Mouse (Mus musculus) MEL (cell line): ENCODE data around the gene G0s2.

Source experiments
- BHLHE40 ChIP-seq: IDR thresholded peaks from 2 replicates; pipeline ENCODE4 v1.6.1; 2012; ENCODE audit warnings: low read depth, mild to moderate bottlenecking, inconsistent platforms, low read length, improper control_type of control experiment, borderline replicate concordance
- CHD1 ChIP-seq: IDR thresholded peaks from 2 replicates; pipeline ENCODE4 v1.6.1; 2012; ENCODE audit warnings: low read depth, mild to moderate bottlenecking, inconsistent platforms, low read length, improper control_type of control experiment
- CTCF ChIP-seq, 3 experiments: IDR thresholded peaks in 2 of 3; conservative IDR thresholded peaks in 1 of 3; 2 replicates each; pipeline ENCODE4 v1.5.1; 2011 to 2012; ENCODE audit warnings: low read length in 3 of 3, low read depth in 2 of 3, mild to moderate bottlenecking in 2 of 3, improper control_type of control experiment in 1 of 3, inconsistent platforms in 1 of 3, mixed read lengths in 1 of 3, moderate library complexity in 1 of 3; ENCODE audit not compliant: control insufficient read depth in 1 of 3, insufficient read depth in 1 of 3, poor library complexity in 1 of 3, severe bottlenecking in 1 of 3
- E2F4 ChIP-seq: IDR thresholded peaks from 2 replicates; pipeline ENCODE4 v1.6.1; 2011; ENCODE audit warnings: low read depth, low read length, improper control_type of control experiment, borderline replicate concordance
- EP300 ChIP-seq, 2 experiments: IDR thresholded peaks; 2 replicates each; pipeline ENCODE4 v1.6.1; 2011; ENCODE audit warnings: improper control_type of control experiment in 2 of 2, low read length in 2 of 2, low read depth in 1 of 2, mild to moderate bottlenecking in 1 of 2
- MAX ChIP-seq: IDR thresholded peaks from 2 replicates; pipeline ENCODE4 v1.6.1; 2011; ENCODE audit warnings: low read length, improper control_type of control experiment
- MXI1 ChIP-seq: IDR thresholded peaks from 2 replicates; pipeline ENCODE4 v1.6.1; 2011; ENCODE audit warnings: mild to moderate bottlenecking, low read depth, low read length, improper control_type of control experiment
- MYC ChIP-seq: IDR thresholded peaks from 2 replicates; pipeline ENCODE4 v1.6.1; 2011; ENCODE audit warnings: low read depth, mild to moderate bottlenecking, low read length, improper control_type of control experiment, moderate library complexity
- POLR2A ChIP-seq, 2 experiments: IDR thresholded peaks; 2 replicates each; pipeline ENCODE4 v1.6.1; 2011 to 2012; ENCODE audit warnings: low read length in 2 of 2, mild to moderate bottlenecking in 2 of 2, control low read depth in 1 of 2, improper control_type of control experiment in 1 of 2, low read depth in 1 of 2, moderate library complexity in 1 of 2; ENCODE audit not compliant: control insufficient read depth in 1 of 2, insufficient read depth in 1 of 2, poor library complexity in 1 of 2
- RAD21 ChIP-seq: IDR thresholded peaks from 2 replicates; pipeline ENCODE4 v1.6.1; 2011; ENCODE audit warnings: mild to moderate bottlenecking, low read depth, low read length, improper control_type of control experiment
- SIN3A ChIP-seq: IDR thresholded peaks from 2 replicates; pipeline ENCODE4 v1.6.1; 2012; ENCODE audit warnings: low read length, improper control_type of control experiment, inconsistent platforms
- ZKSCAN1 ChIP-seq: IDR thresholded peaks from 2 replicates; pipeline ENCODE4 v1.6.1; 2012; ENCODE audit warnings: low read depth, mild to moderate bottlenecking, inconsistent platforms, low read length, improper control_type of control experiment, moderate library complexity

DNA sequence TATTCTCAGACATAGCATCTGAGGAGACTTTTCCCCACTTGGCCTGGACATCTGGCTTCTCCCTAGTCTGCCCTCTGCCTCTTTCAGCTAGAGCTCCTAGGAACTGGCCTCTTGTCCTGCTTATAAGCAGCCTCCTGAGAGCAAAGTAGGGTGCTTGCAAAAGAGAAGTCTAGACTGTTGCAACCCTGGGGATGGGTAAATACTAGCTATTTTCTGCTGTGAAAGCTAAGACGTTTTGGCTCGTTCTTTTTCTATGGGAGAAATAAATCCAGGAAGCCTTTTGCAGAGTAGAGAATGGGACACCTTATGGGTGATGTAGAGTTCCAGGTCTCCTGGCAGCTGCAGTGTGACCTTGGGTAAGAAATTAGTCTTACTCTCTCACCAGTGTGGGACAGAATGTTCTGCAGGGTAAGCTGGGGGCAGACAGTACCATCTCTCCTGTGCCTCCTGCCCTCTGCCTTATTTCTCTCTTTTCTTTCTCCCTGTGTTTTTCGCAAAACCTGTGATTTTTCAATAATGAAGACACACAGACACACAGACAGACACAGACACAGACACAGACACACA is 37.6 kb upstream of the G0s2 start:
- no peak for TF ChIP-seq MYC
- no peak for TF ChIP-seq ZKSCAN1
- TF ChIP-seq MAX, result no peak
- TF ChIP-seq CTCF (IDR thresholded peaks at IDR 0.05 in 2 of 3, conservative IDR thresholded peaks at IDR 0.05 in 1 of 3; ENCODE audit: control insufficient read depth in 1 of 3, insufficient read depth in 1 of 3, low read depth in 2 of 3, low read length in 3 of 3, poor library complexity in 1 of 3, severe bottlenecking in 1 of 3), result no peak
- no peak for TF ChIP-seq RAD21
- no peak for TF ChIP-seq EP300 (IDR thresholded peaks at IDR 0.05; ENCODE audit: low read depth in 1 of 2, low read length in 2 of 2)
- TF ChIP-seq SIN3A, result no peak
- TF ChIP-seq POLR2A (IDR thresholded peaks at IDR 0.05; ENCODE audit: control insufficient read depth in 1 of 2, insufficient read depth in 1 of 2, low read depth in 1 of 2, low read length in 2 of 2, poor library complexity in 1 of 2), result no peak
- TF ChIP-seq E2F4, result no peak
- no peak for TF ChIP-seq BHLHE40
- TF ChIP-seq MXI1, result no peak
- TF ChIP-seq CHD1, result no peak
